Mouse (Mus musculus) spleen, adult 2 months (tissue): ENCODE measurements around the gene Neb.

Experiments
- CTCF ChIP-seq: fragments of 200-500 bp; IDR thresholded peaks from 2 replicates; pipeline ENCODE4 v1.5.1; 2011; ENCODE audit warnings: mild to moderate bottlenecking, inconsistent platforms; ENCODE audit not compliant: insufficient read depth, insufficient read length, insufficient replicate concordance; ENCODE audit errors: extremely low read depth
- POLR2A ChIP-seq: fragments of 200-500 bp; IDR thresholded peaks from 2 replicates; pipeline ENCODE4 v1.6.1; 2011; ENCODE audit warnings: low read depth, low read length, inconsistent platforms

DNA sequence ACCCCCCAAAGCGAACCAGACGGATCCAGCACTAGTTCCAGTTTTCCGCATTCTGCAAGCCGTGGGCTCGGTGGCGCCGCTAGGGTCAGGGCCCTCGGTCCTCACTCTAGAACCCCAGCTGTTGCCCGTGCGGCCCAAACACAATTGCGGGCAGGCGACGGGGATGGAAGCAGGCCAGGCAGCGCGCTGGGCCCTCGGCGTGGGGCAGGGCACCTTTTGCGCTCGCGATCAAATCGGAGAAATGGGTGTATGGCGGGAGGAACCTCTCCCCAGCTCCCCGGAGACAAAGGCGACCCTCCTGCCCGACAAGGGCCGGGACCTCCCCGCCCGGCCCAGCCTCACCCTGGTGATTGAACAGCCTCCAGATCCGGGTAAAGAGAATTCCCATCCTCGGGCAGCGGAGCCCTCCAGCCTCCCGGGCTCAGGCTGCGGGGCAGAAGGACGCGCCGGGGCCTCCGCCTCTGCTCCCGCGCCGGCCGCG is 46.0 kb upstream of the Neb start:
- TF ChIP-seq CTCF, result no peak
- no peak for TF ChIP-seq POLR2A
